Mouse (Mus musculus): ENCODE results near the gene Erlec1. TPM values are rescaled to one million over a fixed set of nuclear protein-coding genes. Genes with fewer than 3 reads are reported as not detected.

The Erlec1 gene
- 10.3 and 10.7 TPM in 2 replicates for polyA plus RNA-seq (2015; fragmentation: Nextera tagmentation; extraction: Ambion mirVana)

DNA sequence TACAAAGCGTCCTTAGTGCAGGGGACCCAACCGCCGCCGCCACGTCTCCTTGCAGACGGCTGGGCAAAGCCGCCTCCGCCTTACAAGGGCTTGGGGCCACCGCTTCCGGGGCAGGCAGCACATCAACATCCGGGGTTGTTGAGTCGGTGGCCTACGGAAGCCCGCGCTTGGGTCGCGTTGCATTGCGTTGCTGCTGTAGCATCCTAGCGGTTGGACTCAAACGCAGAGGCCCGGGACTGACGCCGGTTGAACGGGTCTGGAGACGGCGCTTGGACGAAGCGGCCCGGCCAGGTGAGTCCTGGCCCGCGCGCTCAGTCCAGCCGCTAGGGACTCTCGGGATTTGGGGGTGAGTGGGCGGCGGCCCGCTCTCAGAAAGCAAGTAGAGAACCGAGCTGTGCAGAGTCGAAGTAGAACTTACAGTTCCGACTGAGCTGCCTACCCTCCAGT lies at the start of gene Erlec1:
Gene Erlec1 (minus strand): TSS at position 57 of the 447 bp plus-strand sequence.
- Histone ChIP-seq H3K27ac (ENCODE audit: low read depth, low read length) (peak within 1 kb of the TSS; percentile 88), H3K4me2 (ENCODE audit: low read length) (peak within 1 kb of the TSS; percentile 94), H3K9ac (ENCODE audit: low read depth, low read length) (peak within 1 kb of the TSS; percentile 93), H3K36me3 (ENCODE audit: control insufficient read depth, insufficient read depth, low read length) (peaks cover 16% of the 10 kb centered on the region), H3K9me3 (ENCODE audit: control insufficient read depth, low read length) (peaks cover 5% of the 10 kb centered on the region), H3K4me3 (ENCODE audit: low read length) (peak within 1 kb of the TSS; percentile 90), H3K4me1 (ENCODE audit: control insufficient read depth, insufficient read depth, low read depth, low read length) (peaks cover 13% of the 10 kb centered on the region), H3K27me3 (replicated peaks; ENCODE audit: control insufficient read depth, insufficient read depth, low read length) (no peaks in the 10 kb centered on the region)
- WGBS = 1% methylated on average over 40 of the region's 40 CpGs
- peak; percentile 99 for ATAC-seq

DNA sequence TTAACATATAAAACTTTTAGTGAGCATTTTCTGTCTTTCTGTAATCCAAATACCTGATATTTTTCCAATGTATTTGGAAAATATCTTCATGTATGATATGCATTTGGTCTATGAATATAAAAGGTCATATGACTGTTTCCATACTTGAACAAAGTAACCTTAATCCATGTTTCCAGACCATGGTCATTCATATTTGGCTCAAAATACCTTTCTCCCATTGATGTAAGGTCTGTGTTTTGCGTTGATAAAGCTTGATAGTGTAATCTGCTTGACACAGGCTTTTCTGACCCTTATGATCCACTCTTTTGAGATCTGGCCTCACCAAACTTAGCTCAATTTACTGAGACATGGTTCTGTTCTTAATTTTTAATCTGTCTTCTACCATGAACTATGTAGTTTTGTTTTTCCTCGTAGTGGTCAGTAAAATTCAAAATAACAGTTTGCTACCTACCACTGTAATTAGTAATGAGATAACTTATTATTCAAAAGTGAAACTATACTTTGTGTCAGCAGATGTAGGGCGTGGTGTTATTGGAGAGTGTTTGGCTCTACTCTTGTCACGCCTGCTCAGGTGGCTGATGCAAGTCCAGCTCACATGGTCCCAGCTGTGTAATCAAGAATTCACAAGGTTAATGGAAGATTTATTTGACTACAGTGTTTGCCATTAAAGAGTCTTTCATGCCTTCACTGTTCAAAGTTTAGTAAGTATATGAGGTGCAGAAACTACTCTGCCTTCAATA lies 47.2 kb upstream of the Erlec1 start:
- Histone ChIP-seq H3K9me3 (ENCODE audit: control insufficient read depth, low read length) (no peaks in the 10 kb centered on the region), H3K27ac (ENCODE audit: low read depth, low read length) (no peak overlapping the region), H3K4me2 (ENCODE audit: low read length) (no peak overlapping the region), H3K27me3 (replicated peaks; ENCODE audit: control insufficient read depth, insufficient read depth, low read length) (no peaks in the 10 kb centered on the region), H3K36me3 (ENCODE audit: control insufficient read depth, insufficient read depth, low read length) (no peaks in the 10 kb centered on the region), H3K4me1 (ENCODE audit: control insufficient read depth, insufficient read depth, low read depth, low read length) (no peaks in the 10 kb centered on the region), H3K9ac (ENCODE audit: low read depth, low read length) (no peak overlapping the region), H3K4me3 (ENCODE audit: low read length) (no peak overlapping the region)
- no peak for ATAC-seq
- 94% methylated on average over 4 of the region's 4 CpGs for WGBS

DNA sequence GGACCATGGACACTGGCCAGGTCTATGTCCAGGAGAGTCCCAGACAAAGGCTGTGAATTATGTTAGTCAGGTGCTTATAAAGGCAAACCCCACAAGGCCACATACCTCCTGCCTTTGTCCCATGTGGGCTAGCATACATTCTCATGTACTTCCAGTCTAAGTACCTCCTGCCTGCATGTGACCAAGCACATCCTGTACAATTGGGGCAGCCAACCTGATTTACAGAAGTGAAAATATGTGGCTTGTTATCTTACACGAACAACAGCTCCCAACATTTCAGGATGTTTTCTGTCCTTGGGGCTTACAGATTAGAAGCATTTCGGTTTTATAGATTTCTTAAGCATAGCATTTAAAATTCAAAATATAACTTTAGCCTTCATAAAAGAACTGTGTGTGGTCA lies 45.9 kb upstream of the Erlec1 start:
- no peaks in the 10 kb centered on the region for H3K36me3 ChIP-seq (ENCODE audit: control insufficient read depth, insufficient read depth, low read length)
- H3K9me3 ChIP-seq (ENCODE audit: control insufficient read depth, low read length) = no peaks in the 10 kb centered on the region
- H3K9ac ChIP-seq (ENCODE audit: low read depth, low read length) = no peak overlapping the region
- H3K4me1 ChIP-seq (ENCODE audit: control insufficient read depth, insufficient read depth, low read depth, low read length) = no peaks in the 10 kb centered on the region
- no peak overlapping the region for H3K4me3 ChIP-seq (ENCODE audit: low read length)
- WGBS = 92% methylated on average over 2 of the region's 2 CpGs
- no peak overlapping the region for H3K4me2 ChIP-seq (ENCODE audit: low read length)
- H3K27ac ChIP-seq (ENCODE audit: low read depth, low read length) = no peak overlapping the region
- H3K27me3 ChIP-seq (replicated peaks; ENCODE audit: control insufficient read depth, insufficient read depth, low read length) = no peaks in the 10 kb centered on the region
- ATAC-seq = no peak

DNA sequence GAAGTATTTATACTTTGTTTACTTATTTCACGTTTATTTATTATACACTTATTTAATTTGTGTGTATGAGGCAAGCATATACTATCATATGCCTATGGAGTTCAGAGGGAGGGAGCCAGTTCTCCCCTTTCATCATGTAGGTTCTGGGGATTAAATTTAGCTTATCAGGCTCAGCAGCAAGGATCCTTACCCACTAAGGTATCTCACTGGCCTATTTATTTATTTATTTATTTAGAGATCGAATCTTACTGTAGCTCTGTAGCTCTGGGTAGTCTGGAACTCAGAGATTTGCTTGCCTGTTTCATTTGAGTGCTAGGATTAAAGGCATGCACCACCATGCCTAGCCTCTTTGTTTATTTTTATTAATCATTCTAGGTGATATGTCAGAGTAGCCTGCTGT lies 44.6 kb upstream of the Erlec1 start:
- Histone ChIP-seq H3K27ac (ENCODE audit: low read depth, low read length) (no peak overlapping the region), H3K4me3 (ENCODE audit: low read length) (no peak overlapping the region), H3K9me3 (ENCODE audit: control insufficient read depth, low read length) (no peaks in the 10 kb centered on the region), H3K4me1 (ENCODE audit: control insufficient read depth, insufficient read depth, low read depth, low read length) (no peaks in the 10 kb centered on the region), H3K4me2 (ENCODE audit: low read length) (no peak overlapping the region), H3K9ac (ENCODE audit: low read depth, low read length) (no peak overlapping the region), H3K36me3 (ENCODE audit: control insufficient read depth, insufficient read depth, low read length) (no peaks in the 10 kb centered on the region), H3K27me3 (replicated peaks; ENCODE audit: control insufficient read depth, insufficient read depth, low read length) (no peaks in the 10 kb centered on the region)
- ATAC-seq = no peak
- 92% methylated on average over 2 of the region's 2 CpGs for WGBS

GRCm38 (mm10) chr11:30998199-30998598 lies 44.1 kb upstream of the Erlec1 start:
- Histone ChIP-seq H3K9me3 (ENCODE audit: control insufficient read depth, low read length) (no peaks in the 10 kb centered on the region), H3K27ac (ENCODE audit: low read depth, low read length) (no peak overlapping the region), H3K4me3 (ENCODE audit: low read length) (no peak overlapping the region), H3K9ac (ENCODE audit: low read depth, low read length) (no peak overlapping the region), H3K4me2 (ENCODE audit: low read length) (no peak overlapping the region), H3K36me3 (ENCODE audit: control insufficient read depth, insufficient read depth, low read length) (no peaks in the 10 kb centered on the region), H3K27me3 (replicated peaks; ENCODE audit: control insufficient read depth, insufficient read depth, low read length) (no peaks in the 10 kb centered on the region), H3K4me1 (ENCODE audit: control insufficient read depth, insufficient read depth, low read depth, low read length) (no peaks in the 10 kb centered on the region)
- ATAC-seq = no peak
- 87% methylated on average over 5 of the region's 5 CpGs for WGBS

GRCm38 (mm10) chr11:30996670-30997069 lies 42.5 kb upstream of the Erlec1 start:
- Histone ChIP-seq H3K4me1 (ENCODE audit: control insufficient read depth, insufficient read depth, low read depth, low read length) (no peaks in the 10 kb centered on the region), H3K4me3 (ENCODE audit: low read length) (no peak overlapping the region), H3K27ac (ENCODE audit: low read depth, low read length) (no peak overlapping the region), H3K27me3 (replicated peaks; ENCODE audit: control insufficient read depth, insufficient read depth, low read length) (no peaks in the 10 kb centered on the region), H3K9ac (ENCODE audit: low read depth, low read length) (no peak overlapping the region), H3K36me3 (ENCODE audit: control insufficient read depth, insufficient read depth, low read length) (no peaks in the 10 kb centered on the region), H3K4me2 (ENCODE audit: low read length) (no peak overlapping the region), H3K9me3 (ENCODE audit: control insufficient read depth, low read length) (no peaks in the 10 kb centered on the region)
- ATAC-seq = no peak
- WGBS = 88% methylated on average over 3 of the region's 3 CpGs

- Histone ChIP-seq H3K27me3 (replicated peaks; ENCODE audit: control insufficient read depth, insufficient read depth, low read length) (no peaks in the 10 kb centered on the region), H3K4me2 (ENCODE audit: low read length) (peak overlapping the region; percentile 77), H3K27ac (ENCODE audit: low read depth, low read length) (peak overlapping the region; percentile 71), H3K4me3 (ENCODE audit: low read length) (peak overlapping the region; percentile 67), H3K4me1 (ENCODE audit: control insufficient read depth, insufficient read depth, low read depth, low read length) (peaks cover 5% of the 10 kb centered on the region), H3K9me3 (ENCODE audit: control insufficient read depth, low read length) (no peaks in the 10 kb centered on the region), H3K36me3 (ENCODE audit: control insufficient read depth, insufficient read depth, low read length) (no peaks in the 10 kb centered on the region), H3K9ac (ENCODE audit: low read depth, low read length) (peak overlapping the region; percentile 81)
- peak; percentile 82 for ATAC-seq
- WGBS = 2% methylated on average over 2 of the region's 2 CpGs
Observed at GRCm38 (mm10) chr11:30986625-30987017, 32.5 kb upstream of the Erlec1 start.

DNA sequence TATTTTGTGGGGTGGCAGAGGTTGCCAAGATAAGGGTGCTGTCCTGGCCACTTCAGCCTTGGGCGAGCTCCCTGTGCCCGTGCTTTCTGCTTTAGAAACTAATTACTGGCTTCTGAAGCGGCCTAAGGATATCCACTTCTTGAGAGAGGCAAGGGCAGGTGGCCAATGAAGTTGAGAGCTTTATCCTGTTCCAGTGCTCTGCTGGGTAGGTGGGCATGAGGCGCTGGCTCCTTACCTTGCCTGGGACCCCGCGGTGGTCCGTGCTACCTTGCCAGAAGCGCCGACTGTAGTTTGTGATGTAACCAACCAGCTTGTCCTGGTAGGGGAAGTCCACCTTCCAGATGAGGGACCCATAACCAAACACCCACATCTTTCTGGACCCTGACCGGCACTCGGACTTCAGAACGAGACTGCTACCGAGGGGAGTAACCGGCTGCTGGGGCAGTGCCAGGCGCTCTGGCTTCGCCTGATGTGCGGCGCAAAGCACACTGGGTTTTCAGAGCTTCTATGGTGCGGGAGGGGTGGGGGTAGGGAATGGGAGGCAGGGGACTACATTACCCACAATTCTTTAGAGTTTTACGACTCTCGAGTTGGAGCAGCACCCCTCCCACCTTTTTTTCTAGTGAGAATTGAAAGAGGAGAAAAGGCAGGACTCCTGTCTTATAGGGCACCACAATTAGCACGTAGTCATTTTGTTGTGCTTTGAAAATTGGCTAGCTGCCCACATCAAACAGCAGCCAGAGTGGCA lies 31.9 kb upstream of the Erlec1 start, which contains the start of gene Chac2:
Gene Chac2 (minus strand): TSS at position 474 of the 748 bp plus-strand sequence.
- peaks cover 5% of the 10 kb centered on the region for H3K4me1 ChIP-seq (ENCODE audit: control insufficient read depth, insufficient read depth, low read depth, low read length)
- H3K9ac ChIP-seq (ENCODE audit: low read depth, low read length) = peak within 1 kb of the TSS; percentile 81
- no peaks in the 10 kb centered on the region for H3K27me3 ChIP-seq (replicated peaks; ENCODE audit: control insufficient read depth, insufficient read depth, low read length)
- H3K36me3 ChIP-seq (ENCODE audit: control insufficient read depth, insufficient read depth, low read length) = no peaks in the 10 kb centered on the region
- H3K4me2 ChIP-seq (ENCODE audit: low read length) = peak within 1 kb of the TSS; percentile 77
- WGBS = under 1% methylated on average over 22 of the region's 22 CpGs
- H3K4me3 ChIP-seq (ENCODE audit: low read length) = peak within 1 kb of the TSS; percentile 67
- no peaks in the 10 kb centered on the region for H3K9me3 ChIP-seq (ENCODE audit: control insufficient read depth, low read length)
- peak within 1 kb of the TSS; percentile 73 for H3K27ac ChIP-seq (ENCODE audit: low read depth, low read length)
- peak; percentile 99 for ATAC-seq

DNA sequence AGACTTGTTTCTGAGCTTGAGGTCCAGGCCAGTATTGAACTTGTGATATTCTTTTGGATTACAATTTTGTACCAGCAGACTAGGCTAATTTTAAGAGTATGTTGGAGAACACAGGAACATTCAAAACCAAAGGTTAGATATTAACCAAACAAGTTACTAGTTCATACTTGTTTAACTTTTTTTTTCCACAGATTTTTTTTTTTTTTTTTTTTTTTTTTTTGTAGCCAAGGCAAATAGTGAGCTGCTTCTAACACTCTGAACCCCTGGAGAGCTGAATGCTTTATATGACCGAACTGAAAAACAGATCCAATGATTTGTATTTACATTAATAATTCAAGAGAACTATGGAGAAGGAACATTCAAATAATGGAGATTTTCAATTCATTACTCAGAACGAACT lies 31.1 kb upstream of the Erlec1 start:
- no peak for ATAC-seq
- H3K4me1 ChIP-seq (ENCODE audit: control insufficient read depth, insufficient read depth, low read depth, low read length) = peaks cover 5% of the 10 kb centered on the region
- WGBS = 28% methylated on average over 2 of the region's 2 CpGs
- no peak overlapping the region; the same call in 1 of the 2 replicates for H3K9ac ChIP-seq (ENCODE audit: low read depth, low read length)
- H3K36me3 ChIP-seq (ENCODE audit: control insufficient read depth, insufficient read depth, low read length) = no peaks in the 10 kb centered on the region
- peak overlapping the region; percentile 67; the same call in 1 of the 2 replicates for H3K4me3 ChIP-seq (ENCODE audit: low read length)
- no peaks in the 10 kb centered on the region for H3K9me3 ChIP-seq (ENCODE audit: control insufficient read depth, low read length)
- H3K27ac ChIP-seq (ENCODE audit: low read depth, low read length) = no peak overlapping the region
- H3K27me3 ChIP-seq (replicated peaks; ENCODE audit: control insufficient read depth, insufficient read depth, low read length) = no peaks in the 10 kb centered on the region
- H3K4me2 ChIP-seq (ENCODE audit: low read length) = peak overlapping the region; percentile 77
